Mouse (Mus musculus): Measurements from ENCODE around the gene Plch2. TPM values are rescaled to one million over a fixed set of nuclear protein-coding genes. Genes with fewer than 3 reads are reported as not detected.
A peak's percentile ranks its signal among the peaks of the same experiment; 100 is the strongest.

Plch2 gene
- total RNA-seq, 2 experiments from 2014 or later = 83.4 to 90.2 TPM

DNA sequence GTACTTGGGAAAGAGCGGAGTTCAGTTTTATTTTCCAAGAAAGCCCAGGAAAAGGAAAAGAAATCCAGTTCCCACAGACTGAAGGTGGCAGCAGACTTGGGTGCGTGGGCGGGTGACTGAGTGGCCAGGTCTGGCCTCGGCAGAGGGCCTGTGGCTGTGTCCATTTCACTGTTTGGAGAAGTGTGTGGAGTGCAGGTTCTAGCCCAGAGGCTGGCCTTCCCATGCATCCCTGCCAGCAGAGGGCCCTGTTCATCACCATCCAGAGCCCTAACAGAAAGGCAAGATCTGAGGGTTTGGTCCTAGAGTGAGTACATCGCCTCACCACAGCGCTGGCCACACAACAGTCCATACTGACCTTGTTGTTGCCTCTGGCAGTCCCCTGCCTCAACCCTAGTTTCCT lies 12.6 kb upstream of the Plch2 start:
- no peak overlapping the region for H3K27ac ChIP-seq
- DNase-seq (ENCODE audit: extremely low spot score in 1 of 2, low spot score in 2 of 2) = peak; percentile 29 to 44
- intact Hi-C loops (cut with DNase I) = no loop called here

DNA sequence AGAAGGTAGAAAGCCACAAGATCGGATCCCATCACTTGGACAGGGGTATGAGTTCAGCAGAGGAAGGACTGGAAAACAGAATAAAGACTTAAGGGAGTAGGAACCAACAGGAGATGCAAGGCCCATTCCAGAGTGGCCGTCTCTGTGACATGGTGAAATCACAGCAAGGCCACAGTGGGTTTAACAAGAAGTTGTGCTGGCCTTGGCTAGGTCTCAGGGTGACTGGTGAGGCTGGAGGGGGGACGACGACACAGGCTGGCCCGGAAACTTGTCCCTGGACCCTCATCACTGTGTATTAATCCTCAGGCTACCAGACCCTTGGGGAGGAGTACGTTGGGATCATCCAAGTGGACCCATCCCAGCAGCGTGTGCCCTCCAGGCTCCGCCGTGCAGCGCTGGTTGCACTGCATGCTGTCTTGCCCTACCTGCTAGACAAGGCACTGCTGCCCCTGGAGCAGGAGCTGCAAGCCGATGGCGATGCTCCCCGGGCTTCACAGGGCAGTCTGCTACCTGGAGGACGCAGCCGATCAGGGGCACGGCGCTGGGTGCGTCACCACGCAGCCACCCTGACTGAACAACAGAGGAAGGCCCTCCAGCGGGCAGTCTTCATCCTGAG lies 11.9 kb upstream of the Plch2 start:
- TF ChIP-seq CTCF (IDR thresholded peaks at IDR 0.05) = no peak
- H3K27ac ChIP-seq = no peak overlapping the region; the same call in 1 of the 2 replicates
- DNase-seq (ENCODE audit: extremely low spot score in 1 of 2, low spot score in 2 of 2) = no peak
- intact Hi-C loops (cut with DNase I) = no loop called here
- H3K4me3 ChIP-seq = no peak overlapping the region

More for the DNA sequence above, 12.6 kb upstream of the Plch2 start:
- no peak overlapping the region for H3K4me3 ChIP-seq
- peak; percentile 52 for TF ChIP-seq CTCF (IDR thresholded peaks at IDR 0.05)

- DNase-seq (ENCODE audit: extremely low spot score in 1 of 2, low spot score in 2 of 2) = peak; percentile 97
- intact Hi-C loops (cut with DNase I) = loop anchor here (1.0 kb wide), 3 partner anchors 86 to 189 kb away; no protein-coding TSS in a partner anchor
- peak within 1 kb of the TSS; percentile 79 for H3K27ac ChIP-seq
- peak within 1 kb of the TSS; percentile 80 for H3K4me3 ChIP-seq
- no peak for TF ChIP-seq CTCF (IDR thresholded peaks at IDR 0.05)
Measured at GRCm38 (mm10) chr4:155066834-155067522, 10.4 kb upstream of the Plch2 start, which contains the start of gene Pex10. Pex10 (plus strand) TSS chr4:155067016.

DNA sequence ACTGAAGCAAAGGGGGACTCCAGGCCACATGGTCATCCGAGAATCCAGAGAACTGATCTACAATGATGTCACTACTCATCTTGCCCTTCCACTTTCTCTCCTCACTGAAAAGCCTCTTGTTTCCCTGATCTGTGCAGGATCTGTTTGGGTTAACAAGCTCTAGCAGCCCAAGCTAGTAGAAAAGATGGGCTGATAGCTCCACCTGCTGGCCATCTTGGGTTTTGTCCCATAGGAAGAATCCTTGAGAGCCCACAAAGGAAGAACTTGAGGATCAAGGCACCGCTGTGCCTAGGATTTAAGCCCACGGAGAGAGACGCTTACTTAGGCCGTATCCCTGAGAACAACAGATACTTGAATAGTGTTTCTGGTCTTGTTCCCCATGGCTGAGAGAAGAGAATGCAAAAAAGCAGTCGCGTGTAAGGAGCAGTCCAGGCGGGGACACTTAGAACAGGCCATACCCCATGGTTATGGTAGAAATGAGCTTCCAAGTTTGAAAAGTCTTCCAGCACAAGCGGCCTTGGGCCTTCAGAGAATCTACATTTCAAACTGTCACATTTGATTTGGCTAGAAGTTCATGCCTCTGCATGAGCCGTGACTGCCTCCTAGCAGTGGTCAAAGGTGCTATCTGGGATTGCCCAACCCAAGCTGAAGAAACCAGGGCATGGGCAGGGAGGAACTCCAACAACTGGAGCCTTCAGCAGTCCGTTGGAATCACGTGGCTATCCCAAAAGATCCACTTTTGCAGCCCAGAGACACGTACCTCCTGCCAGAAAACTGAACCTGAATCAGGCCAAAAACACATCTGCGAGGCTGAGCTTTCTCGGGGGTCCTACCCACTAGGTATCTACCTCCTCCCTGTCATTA lies 9.6 kb upstream of the Plch2 start:
- intact Hi-C loops (cut with DNase I) = loop anchor here (1.0 kb wide), 3 partner anchors 85 to 188 kb away; no protein-coding TSS in a partner anchor
- TF ChIP-seq CTCF (IDR thresholded peaks at IDR 0.05) = peak; percentile 91
- Histone ChIP-seq H3K4me3 (peak overlapping the region; percentile 80), H3K27ac (peak overlapping the region; percentile 41)
- peak; percentile 85 to 89 for DNase-seq (ENCODE audit: extremely low spot score in 1 of 2, low spot score in 2 of 2)

- intact Hi-C loops (cut with DNase I) = no loop called here
- TF ChIP-seq CTCF (IDR thresholded peaks at IDR 0.05) = no peak; the same call in 1 of the 2 replicates
- Histone ChIP-seq H3K4me3 (no peak overlapping the region), H3K27ac (no peak overlapping the region)
- DNase-seq (ENCODE audit: extremely low spot score in 1 of 2, low spot score in 2 of 2) = no peak
Measured at GRCm38 (mm10) chr4:155064474-155064873, 7.9 kb upstream of the Plch2 start.

DNA sequence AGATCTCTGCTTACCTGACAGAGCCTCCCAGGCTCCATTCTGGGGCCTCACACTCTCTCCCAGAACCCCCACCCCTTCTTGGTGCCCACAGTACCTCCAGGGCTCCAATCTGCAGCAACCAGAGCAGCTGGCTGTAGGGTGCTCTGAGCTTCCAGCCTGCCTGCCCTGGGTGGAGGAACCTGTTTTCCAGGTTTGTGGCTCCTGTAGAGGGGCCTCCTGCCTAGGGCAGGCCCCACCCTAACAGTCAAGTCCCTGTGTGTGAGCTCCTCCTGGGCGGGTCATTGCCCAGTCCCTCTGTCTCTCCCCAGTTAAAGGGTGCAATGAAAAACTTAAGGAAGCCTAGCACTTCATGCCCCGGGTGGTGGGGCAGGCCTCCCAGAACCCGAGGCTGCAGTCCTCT lies 7.3 kb upstream of the Plch2 start:
- no peak for DNase-seq (ENCODE audit: extremely low spot score in 1 of 2, low spot score in 2 of 2)
- Histone ChIP-seq H3K27ac (no peak overlapping the region), H3K4me3 (no peak overlapping the region)
- no peak for TF ChIP-seq CTCF (IDR thresholded peaks at IDR 0.05)
- intact Hi-C loops (cut with DNase I) = no loop called here

DNA sequence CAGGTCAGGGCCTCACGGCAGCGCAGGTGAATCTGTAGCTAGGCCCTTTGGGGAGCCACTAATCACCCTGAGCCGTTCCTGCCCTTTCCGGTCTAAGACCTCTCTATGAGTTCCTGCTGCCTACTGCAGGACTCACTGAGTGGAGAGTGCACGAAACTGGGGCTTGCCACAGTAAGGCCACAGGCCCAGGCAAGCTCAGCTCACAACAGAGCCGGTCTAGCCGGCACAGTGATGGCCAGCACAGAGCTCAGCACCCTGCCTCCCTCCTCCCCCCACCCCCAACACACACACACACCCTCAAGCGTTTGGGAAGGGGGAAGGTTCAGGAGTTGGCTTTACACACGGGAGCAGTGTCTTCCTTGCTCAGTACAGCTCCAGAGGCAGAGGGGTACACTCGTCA lies 1.7 kb upstream of the Plch2 start:
- intact Hi-C loops (cut with DNase I) = no loop called here
- no peak overlapping the region for H3K27ac ChIP-seq
- no peak for TF ChIP-seq CTCF (IDR thresholded peaks at IDR 0.05)
- H3K4me3 ChIP-seq = no peak overlapping the region
- DNase-seq (ENCODE audit: extremely low spot score in 1 of 2, low spot score in 2 of 2) = no peak

- H3K27ac ChIP-seq = no peak overlapping the region
- intact Hi-C loops (cut with DNase I) = no loop called here
- TF ChIP-seq CTCF (IDR thresholded peaks at IDR 0.05) = no peak
- DNase-seq (ENCODE audit: extremely low spot score in 1 of 2, low spot score in 2 of 2) = no peak
- H3K4me3 ChIP-seq = no peak overlapping the region
Measured at GRCm38 (mm10) chr4:155050116-155050515, 6.5 kb downstream of the Plch2 start.

GRCm38 (mm10) chr4:155046636-155047035 lies 9.9 kb downstream of the Plch2 start:
- H3K27ac ChIP-seq = no peak overlapping the region
- DNase-seq (ENCODE audit: extremely low spot score in 1 of 2, low spot score in 2 of 2) = no peak
- intact Hi-C loops (cut with DNase I) = no loop called here
- no peak for TF ChIP-seq CTCF (IDR thresholded peaks at IDR 0.05)
- H3K4me3 ChIP-seq = no peak overlapping the region

- TF ChIP-seq CTCF (IDR thresholded peaks at IDR 0.05) = no peak
- peak overlapping the region; percentile 80 for H3K27ac ChIP-seq
- intact Hi-C loops (cut with DNase I) = no loop called here
Measured at GRCm38 (mm10) chr4:155043289-155043625, 13.3 kb downstream of the Plch2 start.

GRCm38 (mm10) chr4:155042606-155043288 lies 13.8 kb downstream of the Plch2 start:
- intact Hi-C loops (cut with DNase I) = no loop called here
- Histone ChIP-seq H3K4me3 (peak overlapping the region; percentile 65), H3K27ac (peak overlapping the region; percentile 80)
- TF ChIP-seq CTCF (IDR thresholded peaks at IDR 0.05) = no peak; the same call in 1 of the 2 replicates
- DNase-seq (ENCODE audit: extremely low spot score in 1 of 2, low spot score in 2 of 2) = peak; percentile 61 to 63

More at GRCm38 (mm10) chr4:155043289-155043625, 13.3 kb downstream of the Plch2 start:
- DNase-seq (ENCODE audit: extremely low spot score in 1 of 2, low spot score in 2 of 2) = no peak
- H3K4me3 ChIP-seq = peak overlapping the region; percentile 65
